Mouse (Mus musculus) CD4-positive, CD25-positive, alpha-beta regulatory T cell, adult 9 weeks (primary cell): ENCODE results near the gene Sla2. TPM values are rescaled to one million over a fixed set of nuclear protein-coding genes. Genes with fewer than 3 reads are reported as not detected.

Experiments
- polyA plus RNA-seq: library from polyadenylated mRNA; unstranded; fragments of 100-300 nt; shearing (Covaris generic); gene quantifications from one replicate; pipeline ENCODE4 v1.2.1, GENCODE M21; 2017

Sla2 gene
- polyA plus RNA-seq, result 89.9 TPM

GRCm38 (mm10) chr2:156887017-156887416, at the start of gene Sla2:
Sla2 (minus strand) TSS chr2:156887192.

GRCm38 (mm10) chr2:156862772-156863486, 24.1 kb downstream of the Sla2 start, which contains the start of gene Rab5if:
Rab5if (plus strand) TSS chr2:156863128.

GRCm38 (mm10) chr2:156857835-156858234, 29.2 kb downstream of the Sla2 start, which contains the start of gene 4930518I15Rik:
4930518I15Rik (minus strand) TSS chr2:156857946.

GRCm38 (mm10) chr2:156839319-156840191, 47.4 kb downstream of the Sla2 start, which contains the start of gene Tgif2:
Tgif2 (plus strand) TSS chr2:156840007.

Other genes with a start within 250 kb of the Sla2 start
- gene Myl9, start 111.8 kb downstream of the Sla2 start, polyA plus RNA-seq, result 0.29 TPM
- 20.8 TPM for gene Tgif2, start 47.2 kb downstream of the Sla2 start, polyA plus RNA-seq
- 7.4 TPM for gene 4930518I15Rik, start 29.2 kb downstream of the Sla2 start, polyA plus RNA-seq
- 8.2 TPM for gene Rab5if, start 24.1 kb downstream of the Sla2 start, polyA plus RNA-seq
- 187 TPM for gene Ndrg3, start 104.9 kb upstream of the Sla2 start, polyA plus RNA-seq
- gene Dsn1, start 120.0 kb upstream of the Sla2 start, polyA plus RNA-seq, result 16.9 TPM
- not detected for gene Soga1, start 192.1 kb upstream of the Sla2 start, polyA plus RNA-seq
- gene Tldc2, start 199.9 kb upstream of the Sla2 start, polyA plus RNA-seq, result not detected
- gene Samhd1, start 248.1 kb upstream of the Sla2 start, polyA plus RNA-seq, result 747 TPM